Mouse (Mus musculus): ENCODE measurements around the gene Dnmt3c. TPM values are rescaled to one million over a fixed set of nuclear protein-coding genes. Genes with fewer than 3 reads are reported as not detected.
"Not testable (repeated sequence)": the region's sequence is repeated elsewhere in the genome, so short reads cannot be mapped to it uniquely, and the experiment has no call there.

Gene Dnmt3c
- polyA plus RNA-seq, 1 experiment from 2014 or later: not detected

DNA sequence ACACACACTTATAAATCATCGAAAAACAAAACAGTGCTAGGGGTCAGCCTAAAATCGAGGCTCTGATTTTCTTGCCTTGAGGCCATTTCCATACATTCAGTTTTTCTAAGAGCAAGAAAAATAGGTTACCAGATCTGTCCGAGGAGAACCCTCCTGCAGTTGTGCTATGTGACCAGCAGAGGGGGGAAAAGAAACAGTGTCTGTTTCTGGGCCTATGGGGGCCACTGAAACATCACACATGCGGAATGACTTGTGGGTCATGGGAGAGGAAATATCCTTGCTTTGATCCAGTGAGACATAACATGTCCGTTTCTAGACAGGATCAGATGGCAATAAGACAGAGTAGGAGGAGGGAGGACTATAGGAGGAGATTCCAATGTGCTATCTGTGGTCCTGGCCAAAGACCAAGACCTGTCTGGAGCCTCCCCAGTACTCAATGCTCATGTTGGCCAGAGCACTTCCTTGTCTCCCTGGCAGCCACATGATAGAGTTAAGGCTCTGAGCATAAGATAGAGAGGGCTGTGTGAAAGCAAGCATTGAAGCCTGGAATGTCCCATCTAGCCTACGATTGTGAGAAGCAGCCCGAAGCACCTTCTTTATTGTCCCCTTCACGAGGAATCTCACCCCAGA, 14.4 kb downstream of the Dnmt3c start:
- no peak overlapping the region for H3K27ac ChIP-seq (ENCODE audit: low read length)
- H3K9me3 ChIP-seq (ENCODE audit: control insufficient read depth, low read length): no peaks in the 10 kb centered on the region
- H3K9ac ChIP-seq (replicated peaks; ENCODE audit: low read depth, low read length): no peak overlapping the region
- no peak overlapping the region for H3K4me2 ChIP-seq (ENCODE audit: low read length)
- no peaks in the 10 kb centered on the region for H3K27me3 ChIP-seq (replicated peaks; ENCODE audit: control insufficient read depth, insufficient read depth, low read length)
- 57% methylated on average over 8 of the region's 8 CpGs for WGBS
- H3K4me3 ChIP-seq (replicated peaks; ENCODE audit: low read length): no peak overlapping the region
- no peaks in the 10 kb centered on the region for H3K36me3 ChIP-seq (ENCODE audit: control insufficient read depth, insufficient read depth)
- H3K4me1 ChIP-seq (replicated peaks; ENCODE audit: control insufficient read depth, insufficient read depth, low read length): peaks cover 8% of the 10 kb centered on the region
- no peak for ATAC-seq

DNA sequence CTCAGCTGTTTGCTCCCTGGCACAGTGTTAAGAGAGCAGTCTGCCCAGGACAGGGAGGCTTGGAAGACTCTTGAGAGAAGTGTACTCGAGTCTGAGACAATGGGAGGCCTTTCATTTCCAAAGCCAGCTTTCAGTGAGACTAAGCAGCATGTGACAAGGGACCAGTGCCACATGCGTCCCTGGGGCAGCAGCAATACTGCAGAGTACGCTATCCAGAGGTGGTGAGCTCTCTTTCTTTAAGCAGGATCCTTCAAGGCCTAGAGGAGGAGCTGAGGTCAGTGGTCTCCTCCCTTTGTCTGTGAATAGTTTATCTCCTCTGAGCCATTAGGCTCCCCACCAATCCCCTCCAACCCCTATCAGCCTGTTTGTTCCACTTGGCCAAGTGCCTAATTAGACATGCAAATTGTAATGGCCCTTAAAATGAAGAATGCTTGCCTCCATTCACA, 16.2 kb downstream of the Dnmt3c start:
- Histone ChIP-seq H3K4me1 (replicated peaks; ENCODE audit: control insufficient read depth, insufficient read depth, low read length) (peaks cover 8% of the 10 kb centered on the region), H3K36me3 (ENCODE audit: control insufficient read depth, insufficient read depth) (no peaks in the 10 kb centered on the region), H3K27me3 (replicated peaks; ENCODE audit: control insufficient read depth, insufficient read depth, low read length) (no peaks in the 10 kb centered on the region), H3K9ac (replicated peaks; ENCODE audit: low read depth, low read length) (no peak overlapping the region), H3K4me3 (replicated peaks; ENCODE audit: low read length) (no peak overlapping the region), H3K9me3 (ENCODE audit: control insufficient read depth, low read length) (no peaks in the 10 kb centered on the region), H3K27ac (ENCODE audit: low read length) (peak overlapping the region; percentile 72), H3K4me2 (ENCODE audit: low read length) (no peak overlapping the region)
- peak; percentile 74 for ATAC-seq
- 5% methylated on average over 3 of the region's 3 CpGs for WGBS

DNA sequence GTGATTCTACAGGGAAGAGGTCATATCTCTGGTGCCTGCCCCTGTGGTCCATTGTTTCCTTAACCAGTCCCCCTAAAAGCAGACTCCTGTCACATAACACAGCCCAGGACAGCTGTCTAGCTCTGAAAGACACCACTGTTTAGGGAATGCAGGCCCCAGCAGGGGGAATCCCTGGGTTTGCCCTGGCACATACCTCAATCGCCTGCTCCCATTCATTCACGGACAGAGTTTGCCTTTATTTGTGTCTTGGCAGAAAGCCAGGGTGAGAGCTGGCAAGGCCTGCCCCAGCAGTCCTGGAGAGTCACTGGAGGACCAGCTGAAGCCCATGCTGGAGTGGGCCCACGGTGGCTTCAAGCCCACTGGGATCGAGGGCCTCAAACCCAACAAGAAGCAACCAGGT, 16.8 kb downstream of the Dnmt3c start:
- Histone ChIP-seq H3K4me2 (ENCODE audit: low read length) (no peak overlapping the region), H3K9me3 (ENCODE audit: control insufficient read depth, low read length) (no peaks in the 10 kb centered on the region), H3K27me3 (replicated peaks; ENCODE audit: control insufficient read depth, insufficient read depth, low read length) (no peaks in the 10 kb centered on the region), H3K4me1 (replicated peaks; ENCODE audit: control insufficient read depth, insufficient read depth, low read length) (peaks cover 8% of the 10 kb centered on the region), H3K4me3 (replicated peaks; ENCODE audit: low read length) (no peak overlapping the region), H3K36me3 (ENCODE audit: control insufficient read depth, insufficient read depth) (no peaks in the 10 kb centered on the region), H3K27ac (ENCODE audit: low read length) (peak overlapping the region; percentile 72), H3K9ac (replicated peaks; ENCODE audit: low read depth, low read length) (no peak overlapping the region)
- peak; percentile 93 for ATAC-seq
- 6% methylated on average over 4 of the region's 4 CpGs for WGBS

DNA sequence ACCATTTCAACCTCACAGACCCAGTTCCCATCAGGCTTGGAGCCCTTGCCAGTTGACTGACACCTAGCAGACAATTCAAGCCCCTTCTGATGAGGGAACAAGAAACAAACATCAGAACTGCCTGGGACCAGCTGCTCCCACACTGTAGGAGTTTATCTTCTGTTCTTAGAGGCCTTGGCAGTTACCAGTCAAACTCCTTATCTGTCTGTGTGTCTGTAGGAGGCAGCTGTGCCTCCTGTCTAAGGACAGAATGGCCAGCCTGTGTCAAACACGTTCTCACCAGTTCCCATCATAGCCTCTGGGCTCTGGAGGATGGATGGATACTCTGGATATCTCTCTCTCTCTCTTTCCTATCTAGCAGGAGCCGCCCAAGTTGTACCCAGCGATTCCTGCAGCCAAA, 21.4 kb downstream of the Dnmt3c start:
- not testable (repeated sequence) for H3K4me3 ChIP-seq (replicated peaks; ENCODE audit: low read length); H3K27me3 ChIP-seq (replicated peaks; ENCODE audit: control insufficient read depth, insufficient read depth, low read length); ATAC-seq; H3K9ac ChIP-seq (replicated peaks; ENCODE audit: low read depth, low read length); H3K36me3 ChIP-seq (ENCODE audit: control insufficient read depth, insufficient read depth); H3K4me2 ChIP-seq (ENCODE audit: low read length); H3K9me3 ChIP-seq (ENCODE audit: control insufficient read depth, low read length); H3K4me1 ChIP-seq (replicated peaks; ENCODE audit: control insufficient read depth, insufficient read depth, low read length); H3K27ac ChIP-seq (ENCODE audit: low read length)
- WGBS: 85% methylated on average over 3 of the region's 3 CpGs

DNA sequence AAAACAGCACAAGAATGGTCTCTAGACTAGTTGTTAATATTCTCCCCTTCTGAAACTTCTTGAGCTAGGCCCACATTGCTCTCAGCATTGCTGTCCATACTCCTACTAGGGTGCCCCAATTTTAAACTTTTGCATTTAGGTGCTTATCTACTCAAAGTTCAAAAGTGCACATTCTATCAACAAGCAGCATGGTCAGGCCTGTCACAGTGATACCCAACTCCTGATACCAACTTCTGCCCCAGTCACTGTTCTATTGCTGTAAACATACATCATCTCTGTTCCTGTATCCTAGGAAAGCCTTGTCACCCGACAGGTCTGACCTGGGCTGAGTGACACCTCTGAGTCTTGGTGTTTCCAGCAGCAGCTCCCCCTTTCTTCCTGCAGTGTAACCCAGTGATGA, 26.6 kb downstream of the Dnmt3c start:
- Histone ChIP-seq H3K4me3 (replicated peaks; ENCODE audit: low read length) (no peak overlapping the region), H3K9ac (replicated peaks; ENCODE audit: low read depth, low read length) (no peak overlapping the region), H3K27me3 (replicated peaks; ENCODE audit: control insufficient read depth, insufficient read depth, low read length) (no peaks in the 10 kb centered on the region), H3K4me1 (replicated peaks; ENCODE audit: control insufficient read depth, insufficient read depth, low read length) (no peaks in the 10 kb centered on the region), H3K4me2 (ENCODE audit: low read length) (no peak overlapping the region), H3K36me3 (ENCODE audit: control insufficient read depth, insufficient read depth) (no peaks in the 10 kb centered on the region), H3K9me3 (ENCODE audit: control insufficient read depth, low read length) (no peaks in the 10 kb centered on the region), H3K27ac (ENCODE audit: low read length) (no peak overlapping the region)
- ATAC-seq: no peak
- WGBS: 79% methylated on average over 1 of the region's 1 CpGs

DNA sequence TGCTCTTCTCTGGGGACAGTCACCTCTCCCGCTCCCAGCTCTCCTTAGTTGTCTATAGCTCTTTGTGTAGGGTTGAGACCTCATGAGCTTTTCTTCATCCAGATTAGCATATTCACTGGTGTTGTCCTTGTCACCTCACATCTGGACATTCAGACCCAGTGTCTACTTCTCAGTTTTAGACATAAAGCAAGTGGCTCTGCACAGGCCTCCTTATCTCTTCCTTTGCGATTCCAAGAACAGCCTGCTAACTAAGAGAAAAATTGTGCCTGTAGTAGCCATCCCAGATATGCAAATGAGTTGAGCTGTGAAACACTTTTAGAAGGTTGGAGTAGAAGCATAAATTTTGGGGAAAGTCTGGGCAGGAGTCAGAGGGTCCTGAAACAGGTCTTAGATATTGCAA, 28.0 kb downstream of the Dnmt3c start:
- no peak for ATAC-seq
- Histone ChIP-seq H3K4me1 (replicated peaks; ENCODE audit: control insufficient read depth, insufficient read depth, low read length) (no peaks in the 10 kb centered on the region), H3K27ac (ENCODE audit: low read length) (no peak overlapping the region), H3K36me3 (ENCODE audit: control insufficient read depth, insufficient read depth) (no peaks in the 10 kb centered on the region), H3K9me3 (ENCODE audit: control insufficient read depth, low read length) (no peaks in the 10 kb centered on the region), H3K27me3 (replicated peaks; ENCODE audit: control insufficient read depth, insufficient read depth, low read length) (no peaks in the 10 kb centered on the region), H3K4me3 (replicated peaks; ENCODE audit: low read length) (no peak overlapping the region), H3K9ac (replicated peaks; ENCODE audit: low read depth, low read length) (no peak overlapping the region), H3K4me2 (ENCODE audit: low read length) (no peak overlapping the region)
- WGBS: 78% methylated on average over 2 of the region's 2 CpGs

DNA sequence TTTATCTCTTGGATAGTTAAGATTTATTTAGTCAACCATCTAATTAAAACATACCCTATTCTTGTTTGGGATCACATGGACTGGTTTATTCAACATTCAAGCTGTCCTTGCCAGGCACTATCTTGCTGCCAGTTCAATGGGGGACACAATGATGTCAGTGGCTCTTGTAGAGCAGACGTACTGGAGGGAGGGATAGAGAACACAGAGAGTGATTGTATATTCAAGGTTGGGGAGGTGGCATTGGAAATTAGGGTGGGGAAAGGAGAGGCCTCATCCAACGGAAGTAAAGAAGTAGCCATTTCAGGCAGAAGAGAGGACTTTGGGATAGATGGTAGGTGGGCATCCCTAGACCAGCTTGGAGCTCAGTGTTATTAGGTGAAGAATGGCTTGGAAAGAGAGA, 28.4 kb downstream of the Dnmt3c start:
- Histone ChIP-seq H3K9ac (replicated peaks; ENCODE audit: low read depth, low read length) (no peak overlapping the region), H3K27ac (ENCODE audit: low read length) (no peak overlapping the region), H3K36me3 (ENCODE audit: control insufficient read depth, insufficient read depth) (no peaks in the 10 kb centered on the region), H3K9me3 (ENCODE audit: control insufficient read depth, low read length) (no peaks in the 10 kb centered on the region), H3K27me3 (replicated peaks; ENCODE audit: control insufficient read depth, insufficient read depth, low read length) (no peaks in the 10 kb centered on the region), H3K4me2 (ENCODE audit: low read length) (no peak overlapping the region), H3K4me3 (replicated peaks; ENCODE audit: low read length) (no peak overlapping the region), H3K4me1 (replicated peaks; ENCODE audit: control insufficient read depth, insufficient read depth, low read length) (no peaks in the 10 kb centered on the region)
- WGBS: 29% methylated on average over 2 of the region's 2 CpGs
- no peak for ATAC-seq

DNA sequence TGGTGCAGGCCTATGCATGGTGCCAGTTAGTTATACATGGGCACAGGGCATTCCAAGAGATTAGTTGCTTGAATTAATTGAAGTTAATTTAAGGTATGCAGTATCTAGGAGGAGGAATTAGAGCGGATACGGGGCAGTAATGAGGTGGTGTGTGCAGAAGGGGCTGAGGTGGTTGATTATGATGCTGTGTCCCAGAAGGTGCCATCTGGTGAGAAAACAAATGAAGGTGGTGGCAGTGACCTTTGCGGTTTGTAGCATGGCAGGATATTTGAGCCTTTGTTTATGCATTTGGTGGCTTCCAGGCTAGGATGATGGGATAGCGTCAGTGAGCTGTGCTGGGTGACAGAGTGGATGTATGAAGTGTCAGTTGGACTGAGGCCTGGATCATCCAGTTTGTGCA, 28.8 kb downstream of the Dnmt3c start:
- no peaks in the 10 kb centered on the region for H3K36me3 ChIP-seq (ENCODE audit: control insufficient read depth, insufficient read depth)
- ATAC-seq: no peak
- H3K4me3 ChIP-seq (replicated peaks; ENCODE audit: low read length): no peak overlapping the region
- H3K4me2 ChIP-seq (ENCODE audit: low read length): no peak overlapping the region
- no peak overlapping the region for H3K27ac ChIP-seq (ENCODE audit: low read length)
- H3K9me3 ChIP-seq (ENCODE audit: control insufficient read depth, low read length): no peaks in the 10 kb centered on the region
- H3K27me3 ChIP-seq (replicated peaks; ENCODE audit: control insufficient read depth, insufficient read depth, low read length): no peaks in the 10 kb centered on the region
- H3K4me1 ChIP-seq (replicated peaks; ENCODE audit: control insufficient read depth, insufficient read depth, low read length): no peaks in the 10 kb centered on the region
- WGBS: 69% methylated on average over 4 of the region's 4 CpGs
- no peak overlapping the region for H3K9ac ChIP-seq (replicated peaks; ENCODE audit: low read depth, low read length)

DNA sequence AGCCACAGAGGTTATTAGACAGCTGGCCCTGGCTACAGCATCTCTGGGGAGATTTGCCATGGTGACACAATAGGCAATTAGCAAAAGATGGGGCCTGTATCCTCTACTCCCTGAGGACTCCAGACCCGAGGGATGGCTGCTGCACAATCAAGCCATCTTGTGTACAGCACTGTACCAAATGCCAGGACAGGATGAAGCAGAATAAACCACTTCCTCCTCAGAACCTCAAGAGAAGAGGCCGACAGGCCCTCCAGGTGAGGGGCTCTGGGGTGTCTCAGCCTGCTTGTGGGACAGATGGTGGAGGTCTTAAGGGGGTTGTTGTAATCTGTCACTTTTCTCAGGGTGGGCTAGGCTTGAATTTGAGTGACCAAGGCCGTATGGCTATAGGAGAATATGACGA, 37.6 kb downstream of the Dnmt3c start:
- no peak overlapping the region for H3K4me3 ChIP-seq (replicated peaks; ENCODE audit: low read length)
- H3K4me1 ChIP-seq (replicated peaks; ENCODE audit: control insufficient read depth, insufficient read depth, low read length): no peaks in the 10 kb centered on the region
- WGBS: 84% methylated on average over 4 of the region's 4 CpGs
- no peak overlapping the region for H3K4me2 ChIP-seq (ENCODE audit: low read length)
- no peaks in the 10 kb centered on the region for H3K27me3 ChIP-seq (replicated peaks; ENCODE audit: control insufficient read depth, insufficient read depth, low read length)
- H3K27ac ChIP-seq (ENCODE audit: low read length): no peak overlapping the region
- H3K9ac ChIP-seq (replicated peaks; ENCODE audit: low read depth, low read length): no peak overlapping the region
- H3K9me3 ChIP-seq (ENCODE audit: control insufficient read depth, low read length): no peaks in the 10 kb centered on the region
- no peaks in the 10 kb centered on the region for H3K36me3 ChIP-seq (ENCODE audit: control insufficient read depth, insufficient read depth)
- ATAC-seq: no peak
